8 mouse cellular contexts compared by ENCODE assay signal in genomic region chr13:60686967-60687366, GRCm38 (mm10).
A peak's percentile ranks its signal among the peaks of the same experiment; 100 is the strongest.
DNase-seq lines count a peak whose midpoint lies in the region; ATAC-seq lines count a peak whose summit lies in the region.

No protein-coding gene starts in this region.

- peaks cover 38% of the 10 kb centered on the region for H3K4me1 ChIP-seq in heart, embryonic 15.5 days (replicated peaks)

- no peaks in the 10 kb centered on the region for H3K36me3 ChIP-seq in heart, embryonic 15.5 days

- H3K9ac ChIP-seq in heart, embryonic 15.5 days: no peak overlapping the region

- H3K4me3 ChIP-seq in heart, embryonic 15.5 days: no peak overlapping the region

- peak overlapping the region; percentile 33 for H3K4me2 ChIP-seq in heart, embryonic 15.5 days

- H3K27ac ChIP-seq in heart, embryonic 15.5 days: peak overlapping the region; percentile 55

- H3K27me3 ChIP-seq in heart, embryonic 15.5 days: no peaks in the 10 kb centered on the region

- 23% methylated on average over 12 of the region's 12 CpGs for WGBS in heart, embryonic 15.5 days

- no peaks in the 10 kb centered on the region for H3K9me3 ChIP-seq in heart, embryonic 15.5 days (replicated peaks)

- no peak for ATAC-seq in heart, embryonic 15.5 days (replicated peaks; ENCODE audit: insufficient number of reproducible peaks, insufficient read depth, low FRiP score, low read depth)

- peak; percentile 55 for DNase-seq in adrenal gland, postnatal 14 days
- DNase-seq in adrenal gland, adult (ENCODE audit: inconsistent age in 2 of 2, low spot score in 1 of 2): no peak
- DNase-seq in Muller cell, postnatal 12 days (ENCODE audit: inconsistent ontology term): peak; percentile 59
- peak; percentile 55 to 69 for DNase-seq in layer of hippocampus, postnatal 14 days (ENCODE audit: low spot score in 2 of 2)
- peak; percentile 63 to 71 for DNase-seq in right cerebral cortex, postnatal 36 days (ENCODE audit: low spot score in 2 of 2)
- no peak for DNase-seq in cerebellum, adult 9-11 months
- no peak for DNase-seq in thymus, postnatal 14 days

Comparison
In these comparisons a context has a peak if more than half of its experiments do, and no peak if none do; other contexts are left out.
1. DNase-seq: peak in adrenal gland, postnatal 14 days (single experiment), Muller cell, postnatal 12 days (single experiment), layer of hippocampus, postnatal 14 days (2 of 2) and right cerebral cortex, postnatal 36 days (2 of 2); none in adrenal gland, adult (0 of 2), cerebellum, adult 9-11 months (single experiment) and thymus, postnatal 14 days (single experiment).